Mouse (Mus musculus): ENCODE data around the gene Hnrnpu. TPM values are rescaled to one million over a fixed set of nuclear protein-coding genes. Genes with fewer than 3 reads are reported as not detected.
"Not testable (repeated sequence)": the region's sequence is repeated elsewhere in the genome, so short reads cannot be mapped to it uniquely, and the experiment has no call there.

The Hnrnpu gene
- polyA plus RNA-seq, 1 experiment from 2014 or later = 471 TPM

- Histone ChIP-seq H3K27me3 (ENCODE audit: low read depth, poor library complexity, severe bottlenecking) (no peaks in the 10 kb centered on the region), H3K36me3 (peaks cover 35% of the 10 kb centered on the region), H3K9me3 (replicated peaks) (no peaks in the 10 kb centered on the region), H3K27ac (replicated peaks) (peak within 1 kb of the TSS; percentile 100), H3K4me1 (peaks cover 34% of the 10 kb centered on the region), H3K4me3 (peak within 1 kb of the TSS; percentile 69)
- WGBS = under 1% methylated on average over 83 of the region's 83 CpGs
- DNase-seq (ENCODE audit: low spot score) = peak; percentile 97
Observed at GRCm38 (mm10) chr1:178318389-178319184, 19.0 kb downstream of the Hnrnpu start, which contains the start of gene Cox20. TSS of gene Cox20 (plus strand) at chr1:178319130.

- Histone ChIP-seq H3K9me3 (replicated peaks) (no peaks in the 10 kb centered on the region), H3K4me1 (peaks cover 34% of the 10 kb centered on the region), H3K27ac (replicated peaks) (peak overlapping the region; percentile 100), H3K27me3 (ENCODE audit: low read depth, poor library complexity, severe bottlenecking) (no peaks in the 10 kb centered on the region), H3K36me3 (peaks cover 30% of the 10 kb centered on the region), H3K4me3 (peak overlapping the region; percentile 69)
- WGBS = under 1% methylated on average over 17 of the region's 17 CpGs
- DNase-seq (ENCODE audit: low spot score) = no peak
Observed at GRCm38 (mm10) chr1:178318002-178318388, 19.6 kb downstream of the Hnrnpu start.

- Histone ChIP-seq H3K9me3 (replicated peaks) (no peaks in the 10 kb centered on the region), H3K4me1 (peaks cover 34% of the 10 kb centered on the region), H3K27ac (replicated peaks) (peak overlapping the region; percentile 100), H3K27me3 (ENCODE audit: low read depth, poor library complexity, severe bottlenecking) (no peaks in the 10 kb centered on the region), H3K4me3 (peak overlapping the region; percentile 69), H3K36me3 (peaks cover 24% of the 10 kb centered on the region)
- peak; percentile 9 for DNase-seq (ENCODE audit: low spot score)
- 64% methylated on average over 10 of the region's 10 CpGs for WGBS
Observed at GRCm38 (mm10) chr1:178317275-178318001, 20.2 kb downstream of the Hnrnpu start.

- 83% methylated on average over 2 of the region's 2 CpGs for WGBS
- DNase-seq (ENCODE audit: low spot score) = no peak
- Histone ChIP-seq H3K36me3 (no peaks in the 10 kb centered on the region), H3K27me3 (ENCODE audit: low read depth, poor library complexity, severe bottlenecking) (no peaks in the 10 kb centered on the region), H3K9me3 (replicated peaks) (no peaks in the 10 kb centered on the region), H3K4me3 (no peak overlapping the region), H3K4me1 (peaks cover 10% of the 10 kb centered on the region), H3K27ac (replicated peaks) (no peak overlapping the region)
Observed at GRCm38 (mm10) chr1:178314236-178314635, 23.4 kb downstream of the Hnrnpu start.

- Histone ChIP-seq H3K27me3 (ENCODE audit: low read depth, poor library complexity, severe bottlenecking) (no peaks in the 10 kb centered on the region), H3K27ac (replicated peaks) (no peak overlapping the region), H3K36me3 (no peaks in the 10 kb centered on the region), H3K4me3 (no peak overlapping the region), H3K9me3 (replicated peaks) (no peaks in the 10 kb centered on the region), H3K4me1 (peaks cover 10% of the 10 kb centered on the region)
- 97% methylated on average over 1 of the region's 1 CpGs for WGBS
- no peak for DNase-seq (ENCODE audit: low spot score)
Observed at GRCm38 (mm10) chr1:178313039-178313597, 24.5 kb downstream of the Hnrnpu start.

- H3K36me3 ChIP-seq = no peaks in the 10 kb centered on the region
- no peaks in the 10 kb centered on the region for H3K4me1 ChIP-seq
- H3K27me3 ChIP-seq (ENCODE audit: low read depth, poor library complexity, severe bottlenecking) = no peaks in the 10 kb centered on the region
- 65% methylated on average over 1 of the region's 1 CpGs for WGBS
- H3K4me3 ChIP-seq = no peak overlapping the region
- no peak overlapping the region for H3K27ac ChIP-seq (replicated peaks)
- H3K9me3 ChIP-seq (replicated peaks) = no peaks in the 10 kb centered on the region
- no peak for DNase-seq (ENCODE audit: low spot score)
Observed at GRCm38 (mm10) chr1:178310128-178310527, 27.5 kb downstream of the Hnrnpu start.

GRCm38 (mm10) chr1:178309487-178309886, 28.1 kb downstream of the Hnrnpu start:
- H3K36me3 ChIP-seq = no peaks in the 10 kb centered on the region
- no peaks in the 10 kb centered on the region for H3K27me3 ChIP-seq (ENCODE audit: low read depth, poor library complexity, severe bottlenecking)
- no peak overlapping the region for H3K4me3 ChIP-seq
- H3K27ac ChIP-seq (replicated peaks) = no peak overlapping the region
- DNase-seq (ENCODE audit: low spot score) = no peak
- WGBS = 80% methylated on average over 2 of the region's 2 CpGs
- H3K9me3 ChIP-seq (replicated peaks) = no peaks in the 10 kb centered on the region
- H3K4me1 ChIP-seq = no peaks in the 10 kb centered on the region

GRCm38 (mm10) chr1:178303425-178303824, 34.2 kb downstream of the Hnrnpu start:
- peaks cover 6% of the 10 kb centered on the region; the same call in 1 of the 2 replicates for H3K9me3 ChIP-seq (replicated peaks)
- no peaks in the 10 kb centered on the region for H3K27me3 ChIP-seq (ENCODE audit: low read depth, poor library complexity, severe bottlenecking)
- H3K36me3 ChIP-seq = no peaks in the 10 kb centered on the region
- no peak overlapping the region for H3K4me3 ChIP-seq
- DNase-seq (ENCODE audit: low spot score) = peak; percentile 66
- H3K27ac ChIP-seq (replicated peaks) = no peak overlapping the region
- WGBS = 30% methylated on average over 3 of the region's 3 CpGs
- no peaks in the 10 kb centered on the region for H3K4me1 ChIP-seq

GRCm38 (mm10) chr1:178301261-178301660, 36.3 kb downstream of the Hnrnpu start:
- not testable (repeated sequence) for H3K36me3 ChIP-seq; H3K9me3 ChIP-seq (replicated peaks); H3K27me3 ChIP-seq (ENCODE audit: low read depth, poor library complexity, severe bottlenecking); H3K4me3 ChIP-seq; H3K27ac ChIP-seq (replicated peaks); H3K4me1 ChIP-seq; DNase-seq (ENCODE audit: low spot score)
- 93% methylated on average over 2 of the region's 2 CpGs for WGBS

GRCm38 (mm10) chr1:178294051-178294450, 43.5 kb downstream of the Hnrnpu start:
- Histone ChIP-seq H3K4me1 (no peaks in the 10 kb centered on the region), H3K36me3 (no peaks in the 10 kb centered on the region), H3K4me3 (no peak overlapping the region), H3K27ac (replicated peaks) (no peak overlapping the region), H3K9me3 (replicated peaks) (no peaks in the 10 kb centered on the region), H3K27me3 (ENCODE audit: low read depth, poor library complexity, severe bottlenecking) (no peaks in the 10 kb centered on the region)
- 93% methylated on average over 1 of the region's 1 CpGs for WGBS
- DNase-seq (ENCODE audit: low spot score) = no peak

GRCm38 (mm10) chr1:178291716-178292115, 45.9 kb downstream of the Hnrnpu start:
- Histone ChIP-seq H3K27me3 (ENCODE audit: low read depth, poor library complexity, severe bottlenecking) (no peaks in the 10 kb centered on the region), H3K27ac (replicated peaks) (no peak overlapping the region), H3K36me3 (no peaks in the 10 kb centered on the region), H3K9me3 (replicated peaks) (no peaks in the 10 kb centered on the region), H3K4me3 (no peak overlapping the region), H3K4me1 (no peaks in the 10 kb centered on the region)
- 91% methylated on average over 3 of the region's 3 CpGs for WGBS
- no peak for DNase-seq (ENCODE audit: low spot score)

- Histone ChIP-seq H3K4me3 (no peak overlapping the region), H3K36me3 (no peaks in the 10 kb centered on the region), H3K27ac (replicated peaks) (no peak overlapping the region), H3K9me3 (replicated peaks) (peaks cover 6% of the 10 kb centered on the region; the same call in 1 of the 2 replicates), H3K27me3 (ENCODE audit: low read depth, poor library complexity, severe bottlenecking) (no peaks in the 10 kb centered on the region), H3K4me1 (no peaks in the 10 kb centered on the region)
- no peak for DNase-seq (ENCODE audit: low spot score)
- WGBS = 63% methylated on average over 8 of the region's 8 CpGs
Observed at GRCm38 (mm10) chr1:178287601-178288176, 49.9 kb downstream of the Hnrnpu start.

Measured in midbrain, embryonic 10.5 days (tissue).